9 mouse cellular contexts compared by ENCODE assay signal in genomic region chr3:40532256-40532655, GRCm38 (mm10). TPM values are rescaled to one million over a fixed set of nuclear protein-coding genes. Genes with fewer than 3 reads are reported as not detected.
DNase-seq lines count a peak whose midpoint lies in the region; ATAC-seq and TF ChIP-seq lines count a peak whose summit lies in the region.
"Had no signal": no experiment of that assay in that cellular context is flagged by ENCODE, and none has a peak within 500 bp of the region (broad histone marks: within the 10 kb centered on the region; RNA-seq: fewer than 3 reads in every experiment).

No protein-coding gene starts in this region.

- TF ChIP-seq EP300 in heart, adult 2 months (IDR thresholded peaks at IDR 0.05; ENCODE audit: insufficient read depth, low read depth, low read length): no peak

- WGBS in heart, adult 2 months: 36% methylated on average over 11 of the region's 11 CpGs
- 5% methylated on average over 11 of the region's 11 CpGs for WGBS in hindbrain, embryonic 10.5 days
- 22% methylated on average over 11 of the region's 11 CpGs for WGBS in liver, embryonic 15.5 days (ENCODE audit: insufficient replicate concordance)

- H3K36me3 ChIP-seq in heart, adult 2 months (ENCODE audit: control insufficient read depth, insufficient read depth, low read length): no peaks in the 10 kb centered on the region
- no peaks in the 10 kb centered on the region for H3K36me3 ChIP-seq in hindbrain, embryonic 10.5 days
- no peaks in the 10 kb centered on the region for H3K36me3 ChIP-seq in liver, embryonic 15.5 days (replicated peaks)

- H3K9ac ChIP-seq in heart, adult 2 months (ENCODE audit: low read depth, low read length): peak overlapping the region; percentile 72
- H3K9ac ChIP-seq in liver, embryonic 15.5 days: no peak overlapping the region

- no peak for ATAC-seq in liver, embryonic 15.5 days (ENCODE audit: insufficient read depth)

- intact Hi-C loops in heart, adult 2 months (cut with DNase I): no loop called here
- intact Hi-C loops in heart, postnatal 25 days (cut with DNase I): no loop called here

- DNase-seq in heart, adult 2 months: no peak
- DNase-seq in heart, postnatal 25 days (ENCODE audit: low spot score): no peak
- DNase-seq in brain, embryonic 14.5 days (ENCODE audit: low read depth): peak; percentile 66
- no peak for DNase-seq in hindbrain, embryonic 10.5 days (ENCODE audit: low spot score)
- no peak for DNase-seq in right cerebral cortex, postnatal 4 days
- no peak for DNase-seq in right cerebral cortex, adult 18-20 months
- DNase-seq in adrenal gland, postnatal 36 days: no peak
- DNase-seq: B cell, adult 2 months had no signal

- H3K4me1 ChIP-seq in heart, adult 2 months (ENCODE audit: control insufficient read depth, insufficient read depth, low read length): peaks cover 2% of the 10 kb centered on the region
- peaks cover 28% of the 10 kb centered on the region for H3K4me1 ChIP-seq in hindbrain, embryonic 10.5 days (replicated peaks)
- peaks cover 28% of the 10 kb centered on the region for H3K4me1 ChIP-seq in liver, embryonic 15.5 days (replicated peaks)

- H3K9me3 ChIP-seq in hindbrain, embryonic 10.5 days: peaks cover 7% of the 10 kb centered on the region; the same call in 1 of the 2 replicates
- no peaks in the 10 kb centered on the region for H3K9me3 ChIP-seq in liver, embryonic 15.5 days (replicated peaks)

- peaks cover 1% of the 10 kb centered on the region; the same call in 1 of the 2 replicates for H3K27me3 ChIP-seq in heart, adult 2 months (ENCODE audit: control insufficient read depth, insufficient read depth, low read length)
- H3K27me3 ChIP-seq in hindbrain, embryonic 10.5 days (ENCODE audit: insufficient read depth, poor library complexity, severe bottlenecking): peaks cover 67% of the 10 kb centered on the region
- H3K27me3 ChIP-seq in liver, embryonic 15.5 days: peaks cover 36% of the 10 kb centered on the region

- peak overlapping the region; percentile 64 for H3K27ac ChIP-seq in heart, adult 2 months
- no peak overlapping the region for H3K27ac ChIP-seq in hindbrain, embryonic 10.5 days
- no peak overlapping the region for H3K27ac ChIP-seq in liver, embryonic 15.5 days (replicated peaks)

- H3K4me3 ChIP-seq in heart, adult 2 months: peak overlapping the region; percentile 53
- peak overlapping the region; percentile 67 for H3K4me3 ChIP-seq in hindbrain, embryonic 10.5 days
- no peak overlapping the region for H3K4me3 ChIP-seq in liver, embryonic 15.5 days (replicated peaks)

- peak overlapping the region; percentile 78 for H3K4me2 ChIP-seq in liver, embryonic 15.5 days

- no peak for TF ChIP-seq POLR2A in heart, adult 2 months (IDR thresholded peaks at IDR 0.05; ENCODE audit: insufficient read depth, low read depth, low read length)
- TF ChIP-seq POLR2A in brain, embryonic 14.5 days (IDR thresholded peaks at IDR 0.05; ENCODE audit: borderline replicate concordance, extremely low read depth, insufficient read depth, insufficient read length, poor library complexity, severe bottlenecking): no peak

- no peak for TF ChIP-seq CTCF in heart, adult 2 months (IDR thresholded peaks at IDR 0.05)
- TF ChIP-seq CTCF in brain, embryonic 14.5 days (IDR thresholded peaks at IDR 0.05; ENCODE audit: borderline replicate concordance, extremely low read depth, insufficient read depth, insufficient read length): no peak

- no peaks in the 10 kb centered on the region; the same call in 1 of the 2 replicates for H3K79me2 ChIP-seq in heart, adult 2 months (replicated peaks; ENCODE audit: control insufficient read depth, insufficient read depth, low read length)

RNA-seq across cellular contexts. Expression of gene Intu, which starts 1.2 kb away (rescaled TPM):
- total RNA-seq in heart, adult 2 months (2021): 10 to 100 TPM; 13.7 to 17.1 TPM
- 9.6 and 15.3 TPM in 2 replicates for polyA plus RNA-seq in heart, adult 2 months (2012; rRNA removed)
- total RNA-seq in heart, postnatal 25 days (2021): 10 to 100 TPM; 12.7 to 18.2 TPM
- polyA plus RNA-seq in brain, embryonic 14.5 days (2012; rRNA removed): 8.2 and 9.1 TPM in 2 replicates
- 5.3 and 6.7 TPM in 2 replicates for polyA plus RNA-seq in hindbrain, embryonic 10.5 days (2016; fragmentation: Nextera tagmentation; extraction: Ambion mirVana)
- polyA plus RNA-seq in liver, embryonic 15.5 days (2015; fragmentation: Nextera tagmentation; extraction: Ambion mirVana): 0.69 and 0.71 TPM in 2 replicates
- 1 to 10 TPM; 2.9 to 3.9 TPM for total RNA-seq in adrenal gland, postnatal 36 days (2021)
